Mouse (Mus musculus) heart, embryonic 11.5 days (tissue): ENCODE data around the gene Haus3. TPM values are rescaled to one million over a fixed set of nuclear protein-coding genes. Genes with fewer than 3 reads are reported as not detected.

Source experiments
- ATAC-seq: fragments of 200-750 bp; cut with Nextera tagmentation; replicated peaks from 2 replicates; pipeline ENCODE4 v1.8.0; 2017; ENCODE audit warnings: moderate library complexity; ENCODE audit not compliant: insufficient number of reproducible peaks, low FRiP score, low TSS enrichment
- H3K27ac ChIP-seq: fragments of 300-500 bp; sonication (generic); 2 replicates; pipeline ENCODE4 v1.5.1; 2014; ENCODE audit warnings: mild to moderate bottlenecking, low read depth, low read length
- H3K27me3 ChIP-seq: fragments of 300-500 bp; sonication (generic); 2 replicates; pipeline ENCODE4 v1.6.1; 2014; ENCODE audit warnings: mild to moderate bottlenecking, low read length, mixed read lengths; ENCODE audit not compliant: control insufficient read depth, insufficient read depth
- H3K36me3 ChIP-seq: fragments of 300-500 bp; sonication (generic); 2 replicates; pipeline ENCODE4 v1.6.1; 2014; ENCODE audit warnings: mild to moderate bottlenecking, low read length, moderate library complexity, mixed read lengths; ENCODE audit not compliant: control insufficient read depth, insufficient read depth
- H3K4me1 ChIP-seq: fragments of 300-500 bp; sonication (generic); 2 replicates; pipeline ENCODE4 v1.6.1; 2014; ENCODE audit warnings: low read length; ENCODE audit not compliant: control insufficient read depth, insufficient read depth
- H3K4me2 ChIP-seq: fragments of 300-500 bp; sonication (generic); 2 replicates; pipeline ENCODE4 v1.6.1; 2014; ENCODE audit warnings: mild to moderate bottlenecking, moderate library complexity
- H3K4me3 ChIP-seq: fragments of 300-500 bp; sonication (generic); 2 replicates; pipeline ENCODE4 v1.5.1; 2014; ENCODE audit warnings: low read depth, low read length
- H3K9ac ChIP-seq: fragments of 300-500 bp; sonication (generic); 2 replicates; pipeline ENCODE4 v1.6.1; 2014; ENCODE audit warnings: mild to moderate bottlenecking, low read depth, low read length, moderate library complexity
- H3K9me3 ChIP-seq: fragments of 300-500 bp; sonication (generic); replicated peaks from 2 replicates; pipeline ENCODE4 v1.6.1; 2016; ENCODE audit warnings: low read length; ENCODE audit not compliant: control insufficient read depth
- WGBS: fragments of 180-500 bp; shearing (Covaris S2); extraction: QIAGEN DNeasy Blood & Tissue Kit; methylation state at CpG from one replicate; pipeline ENCODE4 v1.1.7; 2014; ENCODE audit not compliant: insufficient replicate concordance; 5-methylcytosine and 5-hydroxymethylcytosine counted together
- polyA plus RNA-seq: library from polyadenylated mRNA; unstranded; fragments of >200 nt; fragmentation: Nextera tagmentation; extraction: Ambion mirVana; gene quantifications from 2 replicates; pipeline ENCODE4 v1.2.1, GENCODE M21; 2014

The Haus3 gene
- polyA plus RNA-seq, 1 experiment from 2014 or later: 28.8 TPM

DNA sequence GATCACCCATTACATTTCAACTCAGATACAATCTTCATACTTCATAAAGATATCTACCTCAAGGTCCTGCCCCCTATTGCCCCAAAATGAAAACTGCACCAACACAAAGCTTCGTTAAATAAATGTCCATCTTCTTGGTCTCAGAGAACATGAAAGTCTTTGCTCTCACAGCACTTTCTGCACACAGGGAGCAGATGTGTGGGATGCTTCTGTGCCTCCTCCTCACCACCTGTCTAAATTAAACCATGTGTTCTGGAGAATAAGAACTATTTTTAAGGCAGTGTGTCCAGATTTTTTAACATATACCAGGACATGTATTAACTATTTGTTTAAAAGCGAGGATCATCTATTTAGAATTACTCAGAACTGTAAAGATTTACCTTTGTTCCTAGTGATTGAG lies 36.6 kb downstream of the Haus3 start:
- 66% methylated on average over 2 of the region's 2 CpGs for WGBS
- Histone ChIP-seq H3K27ac (no peak overlapping the region), H3K9me3 (no peaks in the 10 kb centered on the region), H3K4me1 (no peaks in the 10 kb centered on the region), H3K36me3 (no peaks in the 10 kb centered on the region), H3K4me3 (no peak overlapping the region), H3K9ac (no peak overlapping the region), H3K27me3 (no peaks in the 10 kb centered on the region), H3K4me2 (no peak overlapping the region)
- ATAC-seq: no peak

DNA sequence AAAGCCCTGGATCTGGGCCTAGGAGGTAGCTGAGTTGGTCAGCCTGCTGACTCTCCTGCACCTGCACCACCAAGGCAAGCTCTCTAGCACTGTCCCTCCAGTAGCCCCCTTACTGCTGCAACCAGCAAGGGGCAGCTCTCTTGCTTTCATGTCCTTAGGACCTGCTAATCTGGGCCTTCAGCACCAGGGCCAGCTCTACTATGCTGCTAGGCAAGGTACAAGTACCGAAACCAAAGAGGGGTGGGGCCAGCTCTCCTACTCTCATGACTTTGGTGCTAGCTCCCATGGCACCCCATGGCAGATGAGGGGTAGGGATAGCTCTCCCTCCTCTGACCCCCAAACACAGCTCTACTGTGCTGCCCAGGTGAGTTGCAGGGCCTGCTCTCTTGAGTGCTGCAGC lies 45.2 kb downstream of the Haus3 start:
- H3K27ac ChIP-seq: no peak overlapping the region
- H3K4me1 ChIP-seq: no peaks in the 10 kb centered on the region
- ATAC-seq: no peak
- H3K4me2 ChIP-seq: no peak overlapping the region
- H3K27me3 ChIP-seq: no peaks in the 10 kb centered on the region
- H3K9ac ChIP-seq: no peak overlapping the region
- no peaks in the 10 kb centered on the region for H3K36me3 ChIP-seq
- no peaks in the 10 kb centered on the region for H3K9me3 ChIP-seq
- no peak overlapping the region for H3K4me3 ChIP-seq
- WGBS: 21% methylated on average over 1 of the region's 1 CpGs

DNA sequence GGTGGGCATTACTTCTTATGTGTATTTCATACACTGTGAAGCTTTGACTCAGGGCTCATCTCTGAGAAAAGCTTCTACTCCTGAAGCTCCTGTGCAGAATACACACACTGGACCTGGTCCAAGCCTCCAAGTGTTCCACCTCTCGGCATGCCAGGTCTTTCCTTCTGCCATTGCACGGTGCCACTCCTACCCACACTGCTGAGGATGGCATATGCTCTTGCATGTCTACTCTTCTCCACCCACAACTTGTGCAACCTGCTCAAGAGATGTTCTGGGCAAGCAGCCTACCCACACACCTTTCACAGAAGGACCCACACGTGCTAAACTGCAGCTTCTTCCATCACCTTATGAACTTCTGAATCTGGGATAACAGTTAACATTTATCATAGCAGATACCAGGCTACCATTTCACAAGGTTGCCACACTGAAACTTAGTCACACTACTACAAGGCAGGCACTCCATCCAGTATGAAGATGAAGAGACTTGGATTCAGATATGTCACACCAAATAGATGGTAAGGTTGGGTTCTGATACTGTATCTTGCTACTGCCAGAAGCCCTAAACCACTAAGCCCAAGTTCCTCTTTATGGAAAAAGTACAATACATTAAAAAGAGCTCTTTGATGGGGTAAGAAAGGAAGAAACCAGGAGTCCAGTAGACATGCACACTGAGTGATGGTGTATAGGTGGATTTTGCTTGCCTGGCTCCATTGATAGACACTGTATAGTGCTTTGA lies 50.0 kb downstream of the Haus3 start:
- 67% methylated on average over 3 of the region's 3 CpGs for WGBS
- ATAC-seq: no peak

DNA sequence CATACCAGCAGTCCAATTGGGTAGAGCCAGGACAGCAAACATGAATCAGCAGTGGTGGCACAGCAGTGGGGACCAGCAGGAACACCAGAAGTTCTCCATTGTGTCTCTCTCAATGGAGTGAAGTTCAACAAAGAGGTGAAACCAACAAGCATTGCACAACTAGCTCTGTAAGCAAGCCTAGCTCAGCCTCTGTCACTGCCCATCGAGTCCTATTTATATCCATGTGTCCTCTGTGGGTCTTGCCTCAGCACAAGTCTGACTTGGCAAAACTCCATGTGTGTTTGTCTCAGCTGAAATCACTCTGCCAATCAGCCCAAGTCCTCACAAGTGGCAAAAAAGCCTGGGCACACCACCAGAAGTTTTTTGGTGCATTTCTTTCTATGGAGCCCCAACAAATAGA lies 63.6 kb downstream of the Haus3 start:
- no peaks in the 10 kb centered on the region for H3K4me1 ChIP-seq
- ATAC-seq: no peak
- no peak overlapping the region for H3K27ac ChIP-seq
- H3K9ac ChIP-seq: no peak overlapping the region
- no peaks in the 10 kb centered on the region for H3K27me3 ChIP-seq
- H3K4me3 ChIP-seq: no peak overlapping the region
- 58% methylated on average over 1 of the region's 1 CpGs for WGBS
- no peaks in the 10 kb centered on the region for H3K36me3 ChIP-seq
- H3K9me3 ChIP-seq: no peaks in the 10 kb centered on the region
- H3K4me2 ChIP-seq: no peak overlapping the region

More for the DNA sequence above, 50.0 kb downstream of the Haus3 start:
- no peak overlapping the region for H3K4me3 ChIP-seq
- H3K27me3 ChIP-seq: no peaks in the 10 kb centered on the region
- H3K9ac ChIP-seq: no peak overlapping the region
- H3K36me3 ChIP-seq: no peaks in the 10 kb centered on the region
- H3K9me3 ChIP-seq: no peaks in the 10 kb centered on the region
- H3K27ac ChIP-seq: no peak overlapping the region
- no peaks in the 10 kb centered on the region for H3K4me1 ChIP-seq
- no peak overlapping the region for H3K4me2 ChIP-seq

Other genes starting within 250 kb of the Haus3 start
- gene Nelfa, start 233.1 kb downstream of the Haus3 start, polyA plus RNA-seq: 33.9 and 36.0 TPM in 2 replicates
- gene Gm1673, start 186.1 kb downstream of the Haus3 start, polyA plus RNA-seq: 67.7 and 87.1 TPM in 2 replicates
- gene Nat8l, start 173.5 kb downstream of the Haus3 start, polyA plus RNA-seq: 0.17 and 0.35 TPM in 2 replicates
- gene Poln, start 79 bp downstream of the Haus3 start, polyA plus RNA-seq: 0.38 and 0.52 TPM in 2 replicates
- 23.3 and 26.7 TPM in 2 replicates for gene Mxd4, start 18.2 kb upstream of the Haus3 start, polyA plus RNA-seq
- 0.29 and 0.46 TPM in 2 replicates for gene Zfyve28, start 118.9 kb upstream of the Haus3 start, polyA plus RNA-seq
- gene Cfap99, start 119.1 kb upstream of the Haus3 start, polyA plus RNA-seq: 0.07 and 0.10 TPM in 2 replicates
- 125 and 143 TPM in 2 replicates for gene Rnf4, start 166.8 kb upstream of the Haus3 start, polyA plus RNA-seq
- 9.4 and 12.0 TPM in 2 replicates for gene Fam193a, start 200.4 kb upstream of the Haus3 start, polyA plus RNA-seq